Mouse (Mus musculus): ENCODE measurements around the gene Ubxn6. TPM values are rescaled to one million over a fixed set of nuclear protein-coding genes. Genes with fewer than 3 reads are reported as not detected.
"Not testable (repeated sequence)": the region's sequence is repeated elsewhere in the genome, so short reads cannot be mapped to it uniquely, and the experiment has no call there.

The Ubxn6 gene
- polyA plus RNA-seq, 1 experiment from 2014 or later, result 69.9 TPM

DNA sequence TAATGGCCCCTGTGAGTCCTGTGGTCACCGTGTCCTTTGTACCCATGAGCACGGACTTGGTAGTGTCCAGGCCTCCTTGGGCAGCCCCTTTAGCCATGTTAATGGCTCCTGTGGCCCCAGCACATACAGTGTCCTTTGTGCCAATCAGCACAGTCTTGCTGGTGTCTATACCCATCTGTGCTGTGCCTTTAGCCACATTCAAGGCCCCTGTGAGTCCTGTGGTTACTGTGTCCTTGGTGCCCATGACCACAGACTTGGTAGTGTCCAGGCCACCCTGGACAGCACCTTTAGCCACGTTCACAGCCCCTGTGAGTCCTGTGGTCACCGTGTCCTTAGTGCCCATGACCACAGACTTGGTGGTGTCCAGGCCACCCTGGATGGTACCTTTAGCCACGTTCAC lies 30.0 kb upstream of the Ubxn6 start:
- H3K9me3 ChIP-seq (ENCODE audit: control insufficient read depth, low read length); ATAC-seq (ENCODE audit: low read depth); H3K27me3 ChIP-seq (ENCODE audit: control insufficient read depth, insufficient read depth, low read length); H3K27ac ChIP-seq (ENCODE audit: low read depth, low read length); H3K9ac ChIP-seq (replicated peaks; ENCODE audit: low read depth, low read length); H3K4me2 ChIP-seq (ENCODE audit: low read depth, low read length); H3K4me3 ChIP-seq (ENCODE audit: low read depth, low read length); H3K4me1 ChIP-seq (ENCODE audit: control insufficient read depth, insufficient read depth, low read length): not testable (repeated sequence)
- peaks cover 23% of the 10 kb centered on the region for H3K36me3 ChIP-seq (ENCODE audit: control insufficient read depth, insufficient read depth, low read length)
- WGBS, result 88% methylated on average over 2 of the region's 5 CpGs

DNA sequence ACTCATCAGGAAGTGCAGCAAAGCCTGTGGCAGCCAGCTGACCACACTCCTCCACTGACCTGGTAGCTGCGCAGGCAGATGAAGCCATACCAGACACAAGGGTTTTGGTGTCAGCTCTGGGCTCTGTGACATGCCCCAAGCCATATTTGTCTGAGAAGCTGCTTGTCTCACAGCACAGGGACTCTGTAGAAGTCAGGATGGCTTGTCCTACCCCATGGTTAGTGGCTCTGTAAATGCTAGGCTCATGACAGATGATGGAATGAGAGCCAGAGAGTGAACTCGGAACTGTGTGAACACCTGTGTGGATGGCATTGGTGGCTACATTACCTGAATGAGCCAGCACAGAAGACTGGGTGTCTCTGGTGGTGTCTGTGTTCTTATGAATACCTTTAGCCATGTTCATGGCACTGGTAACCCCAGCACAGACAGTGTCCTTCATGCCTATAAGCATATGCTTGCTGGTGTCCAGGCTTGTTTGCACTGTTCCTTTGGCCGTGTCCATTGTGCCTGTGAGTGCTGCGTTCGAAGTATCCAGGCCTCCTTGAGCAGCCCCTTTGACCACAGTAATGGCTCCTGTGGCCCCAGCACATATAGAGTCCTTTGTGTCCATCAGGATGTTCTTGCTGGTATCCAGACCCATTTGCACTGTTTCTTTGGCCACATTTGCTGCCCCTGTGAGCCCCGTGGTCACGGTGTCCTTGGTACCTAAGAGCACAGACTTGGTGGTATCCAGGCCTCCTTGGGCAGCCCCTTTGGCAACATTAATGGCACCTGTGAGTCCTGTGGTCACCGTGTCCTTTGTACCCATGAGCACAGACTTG lies 28.8 kb upstream of the Ubxn6 start:
- WGBS, result 98% methylated on average over 8 of the region's 8 CpGs

DNA sequence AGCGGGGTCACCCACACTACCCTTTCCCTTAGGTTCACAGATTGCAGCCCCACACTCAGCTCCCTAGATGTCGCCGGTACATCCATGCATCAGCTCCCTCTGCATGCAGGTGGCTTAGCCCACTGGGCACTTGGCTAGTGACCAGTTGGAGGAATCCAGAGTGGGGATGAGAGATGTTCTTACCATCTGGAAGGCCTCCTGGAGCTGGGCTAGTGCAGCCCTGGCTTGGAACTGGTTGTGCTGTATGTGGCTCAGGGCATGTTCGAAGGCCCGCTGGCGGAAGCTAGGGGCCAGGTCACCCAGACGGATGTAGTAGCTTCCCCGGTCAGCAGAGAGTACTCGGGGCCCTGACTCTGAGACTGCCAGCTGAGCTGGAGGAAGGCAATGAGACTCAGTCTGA lies 28.1 kb upstream of the Ubxn6 start:
- peaks cover 31% of the 10 kb centered on the region for H3K36me3 ChIP-seq (ENCODE audit: control insufficient read depth, insufficient read depth, low read length)

More for the DNA sequence above, 28.8 kb upstream of the Ubxn6 start:
- H3K4me1 ChIP-seq (ENCODE audit: control insufficient read depth, insufficient read depth, low read length), result no peaks in the 10 kb centered on the region
- no peak overlapping the region for H3K4me2 ChIP-seq (ENCODE audit: low read depth, low read length)
- no peak overlapping the region for H3K9ac ChIP-seq (replicated peaks; ENCODE audit: low read depth, low read length)
- H3K36me3 ChIP-seq (ENCODE audit: control insufficient read depth, insufficient read depth, low read length), result peaks cover 23% of the 10 kb centered on the region
- H3K4me3 ChIP-seq (ENCODE audit: low read depth, low read length), result no peak overlapping the region
- no peaks in the 10 kb centered on the region for H3K27me3 ChIP-seq (ENCODE audit: control insufficient read depth, insufficient read depth, low read length)
- no peak overlapping the region for H3K27ac ChIP-seq (ENCODE audit: low read depth, low read length)
- no peaks in the 10 kb centered on the region for H3K9me3 ChIP-seq (ENCODE audit: control insufficient read depth, low read length)
- ATAC-seq (ENCODE audit: low read depth), result no peak

DNA sequence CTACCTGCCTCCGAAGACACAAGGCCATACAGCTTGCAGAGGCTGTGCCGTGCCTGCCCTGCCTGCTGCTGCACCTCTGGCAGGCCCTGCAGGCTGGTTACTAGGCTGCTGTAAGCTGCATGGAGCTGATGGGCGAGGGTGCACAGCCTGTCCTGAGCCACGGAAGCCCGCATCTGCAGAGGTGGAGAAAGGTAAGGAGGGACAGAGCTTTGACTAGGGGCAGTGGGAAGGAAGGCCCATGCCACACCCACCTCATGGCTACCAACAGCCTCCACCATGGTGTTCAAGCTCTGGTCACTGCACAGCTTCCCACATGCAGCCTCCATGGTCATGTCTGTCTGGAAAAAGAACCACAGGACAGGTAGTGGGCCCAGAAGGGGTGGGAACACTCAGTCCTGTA lies 27.3 kb upstream of the Ubxn6 start:
- 93% methylated on average over 5 of the region's 5 CpGs for WGBS
- Histone ChIP-seq H3K36me3 (ENCODE audit: control insufficient read depth, insufficient read depth, low read length) (peaks cover 37% of the 10 kb centered on the region), H3K27ac (ENCODE audit: low read depth, low read length) (no peak overlapping the region), H3K4me2 (ENCODE audit: low read depth, low read length) (no peak overlapping the region), H3K4me3 (ENCODE audit: low read depth, low read length) (no peak overlapping the region), H3K9me3 (ENCODE audit: control insufficient read depth, low read length) (no peaks in the 10 kb centered on the region), H3K4me1 (ENCODE audit: control insufficient read depth, insufficient read depth, low read length) (no peaks in the 10 kb centered on the region), H3K27me3 (ENCODE audit: control insufficient read depth, insufficient read depth, low read length) (no peaks in the 10 kb centered on the region), H3K9ac (replicated peaks; ENCODE audit: low read depth, low read length) (no peak overlapping the region)
- ATAC-seq (ENCODE audit: low read depth), result no peak

More for the DNA sequence above, 28.1 kb upstream of the Ubxn6 start:
- Histone ChIP-seq H3K4me2 (ENCODE audit: low read depth, low read length) (no peak overlapping the region), H3K4me3 (ENCODE audit: low read depth, low read length) (no peak overlapping the region), H3K9ac (replicated peaks; ENCODE audit: low read depth, low read length) (no peak overlapping the region), H3K9me3 (ENCODE audit: control insufficient read depth, low read length) (no peaks in the 10 kb centered on the region), H3K27me3 (ENCODE audit: control insufficient read depth, insufficient read depth, low read length) (no peaks in the 10 kb centered on the region), H3K27ac (ENCODE audit: low read depth, low read length) (no peak overlapping the region), H3K4me1 (ENCODE audit: control insufficient read depth, insufficient read depth, low read length) (no peaks in the 10 kb centered on the region)
- ATAC-seq (ENCODE audit: low read depth), result no peak
- WGBS, result 93% methylated on average over 9 of the region's 9 CpGs

DNA sequence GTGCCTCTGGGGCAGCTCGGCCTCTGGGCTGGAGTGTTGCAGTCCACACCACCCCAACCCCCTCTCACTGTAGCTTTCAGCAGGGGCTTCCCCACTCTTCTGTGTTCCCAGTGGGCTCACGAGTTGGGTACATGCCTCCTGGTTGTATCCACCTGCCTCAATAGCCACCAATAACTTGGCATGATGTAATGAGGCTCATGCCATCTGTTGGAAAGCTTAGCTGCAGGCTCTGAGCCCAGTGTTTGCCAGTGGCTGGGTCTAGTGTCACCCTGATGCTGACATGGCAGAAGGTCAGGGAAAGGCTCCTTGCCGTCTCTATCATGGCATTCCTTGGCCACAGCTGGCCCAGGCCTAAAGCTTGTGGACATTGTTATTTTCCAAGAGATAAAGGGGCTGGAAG lies 26.0 kb upstream of the Ubxn6 start:
- no peak for ATAC-seq (ENCODE audit: low read depth)
- no peaks in the 10 kb centered on the region for H3K27me3 ChIP-seq (ENCODE audit: control insufficient read depth, insufficient read depth, low read length)
- no peak overlapping the region for H3K4me3 ChIP-seq (ENCODE audit: low read depth, low read length)
- peaks cover 51% of the 10 kb centered on the region for H3K36me3 ChIP-seq (ENCODE audit: control insufficient read depth, insufficient read depth, low read length)
- H3K4me1 ChIP-seq (ENCODE audit: control insufficient read depth, insufficient read depth, low read length), result no peaks in the 10 kb centered on the region
- no peak overlapping the region for H3K27ac ChIP-seq (ENCODE audit: low read depth, low read length)
- 93% methylated on average over 3 of the region's 3 CpGs for WGBS
- no peaks in the 10 kb centered on the region for H3K9me3 ChIP-seq (ENCODE audit: control insufficient read depth, low read length)
- no peak overlapping the region for H3K9ac ChIP-seq (replicated peaks; ENCODE audit: low read depth, low read length)
- no peak overlapping the region for H3K4me2 ChIP-seq (ENCODE audit: low read depth, low read length)

DNA sequence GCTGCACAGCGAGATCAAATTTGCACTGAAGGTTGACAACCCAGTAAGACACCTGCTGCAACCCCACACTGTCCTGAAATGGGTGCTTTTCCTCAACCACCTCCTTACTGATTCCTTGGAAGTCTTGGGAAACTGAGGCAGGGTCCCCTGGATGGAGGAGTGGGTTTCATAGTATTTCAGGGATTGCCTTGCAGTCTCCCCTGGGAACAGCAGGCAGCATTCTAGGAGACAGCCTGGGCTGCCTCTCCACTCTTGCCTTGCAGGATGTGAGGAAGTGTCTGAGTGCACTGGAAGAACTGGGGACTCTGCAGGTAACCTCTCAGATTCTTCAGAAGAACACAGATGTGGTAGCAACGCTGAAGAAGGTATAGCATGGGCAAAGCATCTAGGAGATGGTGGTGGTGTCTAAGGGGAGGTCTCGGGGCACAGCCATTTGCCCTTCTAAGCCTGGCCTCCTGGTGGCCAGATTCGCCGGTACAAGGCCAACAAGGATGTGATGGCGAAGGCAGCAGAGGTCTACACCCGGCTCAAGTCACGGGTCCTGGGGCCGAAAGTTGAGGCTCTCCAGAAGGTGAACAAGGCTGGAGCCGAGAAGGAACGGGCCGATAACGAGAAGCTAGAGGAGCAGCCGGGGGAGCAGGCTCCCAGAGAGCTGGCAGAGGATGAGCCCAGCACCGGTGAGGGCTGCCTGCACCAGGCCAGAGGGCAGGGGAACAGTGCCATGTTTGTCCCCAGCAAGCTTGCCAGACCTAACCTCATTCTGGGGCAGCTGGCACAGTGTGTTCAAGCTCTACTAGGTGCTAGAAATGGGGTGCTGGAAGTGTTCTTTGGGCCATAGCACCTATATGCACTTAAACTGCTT lies 24.1 kb upstream of the Ubxn6 start:
- H3K9me3 ChIP-seq (ENCODE audit: control insufficient read depth, low read length), result no peaks in the 10 kb centered on the region
- 93% methylated on average over 15 of the region's 15 CpGs for WGBS

DNA sequence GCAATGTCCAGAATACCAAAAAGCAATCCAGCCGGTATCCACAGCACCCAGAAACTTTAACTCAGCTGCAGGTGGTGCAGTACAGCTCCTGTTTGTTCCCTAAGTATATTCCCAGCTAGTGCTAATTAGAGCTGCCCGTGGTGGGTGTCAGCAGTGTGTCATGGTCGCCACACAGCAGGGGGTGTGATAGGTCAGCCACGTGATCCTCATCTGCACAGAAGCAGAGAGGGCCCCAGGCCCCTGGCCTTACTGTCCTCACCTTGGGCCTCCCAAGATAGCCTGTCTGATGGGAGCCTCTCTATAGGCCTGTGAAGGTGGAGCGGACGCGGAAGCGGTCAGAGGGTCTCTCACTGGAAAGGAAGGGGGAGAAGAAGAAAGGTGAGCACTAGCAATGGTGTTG lies 23.4 kb upstream of the Ubxn6 start:
- WGBS, result 93% methylated on average over 8 of the region's 8 CpGs
- ATAC-seq (ENCODE audit: low read depth), result no peak
- H3K9ac ChIP-seq (replicated peaks; ENCODE audit: low read depth, low read length), result no peak overlapping the region

More for the DNA sequence above, 24.1 kb upstream of the Ubxn6 start:
- H3K4me2 ChIP-seq (ENCODE audit: low read depth, low read length), result no peak overlapping the region
- H3K9ac ChIP-seq (replicated peaks; ENCODE audit: low read depth, low read length), result no peak overlapping the region
- H3K36me3 ChIP-seq (ENCODE audit: control insufficient read depth, insufficient read depth, low read length), result peaks cover 53% of the 10 kb centered on the region
- ATAC-seq (ENCODE audit: low read depth), result no peak
- no peaks in the 10 kb centered on the region for H3K4me1 ChIP-seq (ENCODE audit: control insufficient read depth, insufficient read depth, low read length)
- H3K4me3 ChIP-seq (ENCODE audit: low read depth, low read length), result no peak overlapping the region
- H3K27me3 ChIP-seq (ENCODE audit: control insufficient read depth, insufficient read depth, low read length), result no peaks in the 10 kb centered on the region
- no peak overlapping the region for H3K27ac ChIP-seq (ENCODE audit: low read depth, low read length)

GRCm38 (mm10) chr17:56096883-56097282 lies 22.1 kb upstream of the Ubxn6 start:
- no peak for ATAC-seq (ENCODE audit: low read depth)
- 92% methylated on average over 12 of the region's 12 CpGs for WGBS

More for the DNA sequence above, 23.4 kb upstream of the Ubxn6 start:
- Histone ChIP-seq H3K4me1 (ENCODE audit: control insufficient read depth, insufficient read depth, low read length) (no peaks in the 10 kb centered on the region), H3K4me2 (ENCODE audit: low read depth, low read length) (no peak overlapping the region), H3K36me3 (ENCODE audit: control insufficient read depth, insufficient read depth, low read length) (peaks cover 52% of the 10 kb centered on the region), H3K27me3 (ENCODE audit: control insufficient read depth, insufficient read depth, low read length) (no peaks in the 10 kb centered on the region), H3K27ac (ENCODE audit: low read depth, low read length) (no peak overlapping the region), H3K9me3 (ENCODE audit: control insufficient read depth, low read length) (no peaks in the 10 kb centered on the region), H3K4me3 (ENCODE audit: low read depth, low read length) (no peak overlapping the region)

DNA sequence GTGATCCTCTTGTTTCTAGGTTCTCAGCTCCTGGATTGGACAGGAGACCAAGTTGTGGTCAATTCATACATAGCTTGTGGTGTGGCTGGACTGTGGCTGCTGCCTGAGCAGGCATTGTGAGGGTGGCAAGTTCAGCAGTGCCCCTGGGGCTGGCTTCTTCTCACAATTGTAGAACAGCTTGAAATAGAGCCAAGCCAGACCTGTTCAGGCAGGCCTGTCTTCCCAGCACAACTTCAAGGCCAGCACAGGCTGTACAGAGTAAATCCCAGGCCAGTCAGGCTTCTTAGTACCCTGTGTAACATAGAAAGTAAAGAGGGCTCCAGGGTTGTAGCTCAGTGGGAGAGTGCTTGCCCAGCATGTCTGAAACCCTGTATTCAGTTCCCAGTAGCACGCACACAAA lies 18.0 kb upstream of the Ubxn6 start:
- no peaks in the 10 kb centered on the region for H3K4me1 ChIP-seq (ENCODE audit: control insufficient read depth, insufficient read depth, low read length)
- H3K27ac ChIP-seq (ENCODE audit: low read depth, low read length), result no peak overlapping the region
- no peak for ATAC-seq (ENCODE audit: low read depth)
- H3K4me2 ChIP-seq (ENCODE audit: low read depth, low read length), result no peak overlapping the region
- H3K9ac ChIP-seq (replicated peaks; ENCODE audit: low read depth, low read length), result no peak overlapping the region
- H3K27me3 ChIP-seq (ENCODE audit: control insufficient read depth, insufficient read depth, low read length), result no peaks in the 10 kb centered on the region
- H3K36me3 ChIP-seq (ENCODE audit: control insufficient read depth, insufficient read depth, low read length), result peaks cover 27% of the 10 kb centered on the region
- 100% methylated on average over 1 of the region's 1 CpGs for WGBS
- H3K4me3 ChIP-seq (ENCODE audit: low read depth, low read length), result no peak overlapping the region
- H3K9me3 ChIP-seq (ENCODE audit: control insufficient read depth, low read length), result no peaks in the 10 kb centered on the region

More at GRCm38 (mm10) chr17:56096883-56097282, 22.1 kb upstream of the Ubxn6 start:
- Histone ChIP-seq H3K4me1 (ENCODE audit: control insufficient read depth, insufficient read depth, low read length) (no peaks in the 10 kb centered on the region), H3K27me3 (ENCODE audit: control insufficient read depth, insufficient read depth, low read length) (no peaks in the 10 kb centered on the region), H3K9ac (replicated peaks; ENCODE audit: low read depth, low read length) (no peak overlapping the region), H3K4me2 (ENCODE audit: low read depth, low read length) (no peak overlapping the region), H3K9me3 (ENCODE audit: control insufficient read depth, low read length) (no peaks in the 10 kb centered on the region), H3K36me3 (ENCODE audit: control insufficient read depth, insufficient read depth, low read length) (peaks cover 41% of the 10 kb centered on the region), H3K4me3 (ENCODE audit: low read depth, low read length) (no peak overlapping the region), H3K27ac (ENCODE audit: low read depth, low read length) (no peak overlapping the region)

All from neural tube, embryonic 14.5 days (tissue).